Mouse (Mus musculus) ovary, adult 2 months (tissue): ENCODE results near the gene Rnf146. TPM values are rescaled to one million over a fixed set of nuclear protein-coding genes. Genes with fewer than 3 reads are reported as not detected.

Experiments used
- polyA plus RNA-seq: library from polyadenylated mRNA; depleted of rRNA; stranded (reverse); fragments of >200 nt; gene quantifications from 2 replicates; pipeline ENCODE4 v1.2.3, GENCODE M21; 2012; rRNA removed

The Rnf146 gene
- polyA plus RNA-seq = 14.4 and 20.2 TPM in 2 replicates

GRCm38 (mm10) chr10:29362197-29362900 lies at the start of gene Rnf146:
Gene Rnf146 (minus strand): TSS chr10:29362442.

GRCm38 (mm10) chr10:29313064-29313638 lies 49.1 kb downstream of the Rnf146 start, which contains the start of gene Echdc1:
Gene Echdc1 (plus strand): TSS chr10:29313166.

Other genes with a start within 250 kb of the Rnf146 start
- 0.02 and 0.07 TPM in 2 replicates for gene Soga3, start 218.6 kb downstream of the Rnf146 start, polyA plus RNA-seq
- not detected in 2 replicates for gene Gm49353, start 163.5 kb downstream of the Rnf146 start, polyA plus RNA-seq
- 0.07 and 0.10 TPM in 2 replicates for gene 9330159F19Rik, start 150.8 kb downstream of the Rnf146 start, polyA plus RNA-seq
- 0.85 and 1.4 TPM in 2 replicates for gene Echdc1, start 49.3 kb downstream of the Rnf146 start, polyA plus RNA-seq
- 9.3 and 10.6 TPM in 2 replicates for gene Rspo3, start 173.4 kb upstream of the Rnf146 start, polyA plus RNA-seq